Mouse (Mus musculus) forebrain, postnatal 0 days (tissue): ENCODE measurements around the gene Thrap3. TPM values are rescaled to one million over a fixed set of nuclear protein-coding genes. Genes with fewer than 3 reads are reported as not detected.

Source experiments
- ATAC-seq: fragments of 200-750 bp; cut with Nextera tagmentation; 2 replicates; pipeline ENCODE4 v1.8.0; 2017; ENCODE audit warnings: mild to moderate bottlenecking, moderate library complexity
- DNase-seq: peaks from one replicate; pipeline ENCODE4 v3.0.0-alpha.2; 2015
- H3K27ac ChIP-seq: fragments of 300-500 bp; sonication (generic); 2 replicates; pipeline ENCODE4 v1.5.1; 2014; ENCODE audit warnings: low read depth, mild to moderate bottlenecking, antibody characterized with exemption, low read length, moderate library complexity, mixed read lengths
- H3K27me3 ChIP-seq: fragments of 300-500 bp; sonication (generic); 2 replicates; pipeline ENCODE4 v1.6.1; 2014; ENCODE audit warnings: mild to moderate bottlenecking, low read length, mixed read lengths; ENCODE audit not compliant: insufficient read depth
- H3K36me3 ChIP-seq: fragments of 300-500 bp; sonication (generic); 2 replicates; pipeline ENCODE4 v1.6.1; 2014; ENCODE audit warnings: mild to moderate bottlenecking, moderate library complexity; ENCODE audit not compliant: insufficient read depth
- H3K4me1 ChIP-seq: fragments of 300-500 bp; sonication (generic); 2 replicates; pipeline ENCODE4 v1.6.1; 2014; ENCODE audit warnings: antibody characterized with exemption; ENCODE audit not compliant: insufficient read depth
- H3K4me2 ChIP-seq: fragments of 300-500 bp; sonication (generic); 2 replicates; pipeline ENCODE4 v1.6.1; 2014; ENCODE audit warnings: low read depth, mild to moderate bottlenecking, moderate library complexity
- H3K4me3 ChIP-seq: fragments of 300-500 bp; sonication (generic); 2 replicates; pipeline ENCODE4 v1.5.1; 2014; ENCODE audit warnings: low read depth, low read length, mixed read lengths
- H3K9ac ChIP-seq: fragments of 300-500 bp; sonication (generic); 2 replicates; pipeline ENCODE4 v1.6.1; 2014; ENCODE audit warnings: mild to moderate bottlenecking
- H3K9me3 ChIP-seq: fragments of 300-500 bp; sonication (generic); 2 replicates; pipeline ENCODE4 v1.6.1; 2016; ENCODE audit warnings: low read length
- CTCF ChIP-seq: sonication (generic); IDR thresholded peaks from 2 replicates; pipeline ENCODE4 v1.5.1; 2016; ENCODE audit warnings: antibody characterized with exemption, control low read depth, low read depth
- WGBS: fragments of 180-500 bp; shearing (Covaris S2); extraction: QIAGEN DNeasy Blood & Tissue Kit; methylation state at CpG from one replicate; pipeline ENCODE4 v1.1.7; 2014; 5-methylcytosine and 5-hydroxymethylcytosine counted together
- polyA plus RNA-seq: library from polyadenylated mRNA; unstranded; fragments of >200 nt; fragmentation: Nextera tagmentation; extraction: Ambion mirVana; gene quantifications from 2 replicates; pipeline ENCODE4 v1.2.1, GENCODE M21; 2015
- total RNA-seq: library from RNA; depleted of rRNA; stranded (reverse); fragments of >200 nt; gene quantifications from 2 replicates; pipeline ENCODE4 v1.2.3, GENCODE M21; 2014

Gene Thrap3
- total and polyA plus RNA-seq, 2 experiments from 2014 or later, result 111 to 165 TPM

DNA sequence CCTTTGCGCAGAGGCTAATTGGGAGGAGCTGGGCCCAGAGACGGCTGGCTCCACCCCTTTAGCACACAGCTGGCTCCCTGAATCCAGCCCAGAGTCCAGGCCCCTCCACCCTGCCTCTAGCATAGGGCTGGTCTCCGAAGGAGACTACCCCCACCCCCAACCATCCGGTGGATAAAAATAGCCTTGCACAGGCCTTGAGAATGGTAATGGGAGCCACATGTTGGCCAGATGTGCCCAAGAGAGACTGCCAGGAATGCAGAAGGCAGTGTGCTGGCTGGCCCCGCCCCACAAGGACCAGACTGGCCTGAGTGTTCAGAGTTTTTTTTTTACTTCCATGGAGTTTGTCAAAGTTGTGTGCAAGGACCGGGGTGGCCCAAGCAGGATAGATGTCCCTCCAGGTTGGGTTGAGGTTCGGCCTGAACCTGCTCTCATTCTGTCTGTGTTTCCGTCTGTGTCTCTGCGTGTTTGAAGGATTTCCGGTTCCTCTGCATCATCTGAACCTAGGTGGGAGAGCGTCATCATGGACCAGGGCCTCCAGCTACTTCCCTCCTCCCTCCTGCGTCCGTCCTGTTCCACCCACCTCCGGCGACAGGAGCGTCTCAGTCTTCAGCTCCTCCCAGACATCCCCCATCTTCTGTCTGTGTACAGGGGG, 52.1 kb downstream of the Thrap3 start:
- H3K4me1 ChIP-seq, result peaks cover 2% of the 10 kb centered on the region; the same call in 1 of the 2 replicates
- H3K4me2 ChIP-seq, result no peak overlapping the region
- no peaks in the 10 kb centered on the region for H3K36me3 ChIP-seq
- 67% methylated on average over 16 of the region's 16 CpGs for WGBS
- DNase-seq (no peak), ATAC-seq (0 out of 2 replicates have a peak, but pooled peaks have one; percentile 21)
- no peak overlapping the region for H3K4me3 ChIP-seq
- no peak overlapping the region for H3K9ac ChIP-seq
- H3K27ac ChIP-seq, result no peak overlapping the region
- peaks cover 30% of the 10 kb centered on the region for H3K27me3 ChIP-seq
- no peaks in the 10 kb centered on the region for H3K9me3 ChIP-seq
- TF ChIP-seq CTCF, result no peak

DNA sequence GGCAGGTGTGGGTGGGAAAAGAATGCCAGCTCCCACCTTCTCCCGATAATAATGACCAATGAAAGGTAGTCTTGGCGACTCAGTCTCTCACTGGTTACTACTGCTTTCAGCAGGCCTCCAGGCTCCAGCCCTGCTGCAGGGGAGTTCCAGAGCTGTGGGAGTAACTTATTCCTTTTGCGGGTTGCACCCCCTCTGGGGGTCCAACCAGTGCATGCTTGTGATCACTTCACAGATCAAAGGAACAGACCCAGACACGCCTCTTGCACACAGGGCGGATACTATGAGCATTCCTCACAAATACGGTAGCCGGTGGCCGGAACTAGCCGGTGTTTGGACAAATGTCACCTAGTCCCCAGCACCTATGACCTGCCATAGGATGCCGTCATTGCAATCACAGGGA, 52.8 kb downstream of the Thrap3 start:
- ATAC-seq (no peak), DNase-seq (no peak)
- Histone ChIP-seq H3K36me3 (no peaks in the 10 kb centered on the region), H3K9me3 (no peaks in the 10 kb centered on the region), H3K4me2 (no peak overlapping the region), H3K27ac (no peak overlapping the region), H3K27me3 (peaks cover 30% of the 10 kb centered on the region), H3K4me1 (peaks cover 2% of the 10 kb centered on the region; the same call in 1 of the 2 replicates), H3K4me3 (no peak overlapping the region), H3K9ac (no peak overlapping the region)
- WGBS, result 68% methylated on average over 10 of the region's 10 CpGs
- no peak for TF ChIP-seq CTCF

- no peak for DNase-seq
- no peaks in the 10 kb centered on the region for H3K9me3 ChIP-seq
- no peaks in the 10 kb centered on the region for H3K36me3 ChIP-seq
- WGBS, result 32% methylated on average over 42 of the region's 42 CpGs
- peak overlapping the region; percentile 46 for H3K4me3 ChIP-seq
- ATAC-seq, result no peak
- no peak for TF ChIP-seq CTCF
- H3K4me2 ChIP-seq, result peak overlapping the region; percentile 77
- peak overlapping the region; percentile 46 for H3K9ac ChIP-seq
- H3K27me3 ChIP-seq, result peaks cover 30% of the 10 kb centered on the region
- no peak overlapping the region for H3K27ac ChIP-seq
- H3K4me1 ChIP-seq, result peaks cover 2% of the 10 kb centered on the region; the same call in 1 of the 2 replicates
Measured at GRCm38 (mm10) chr4:126149041-126149676, 53.4 kb downstream of the Thrap3 start.

DNA sequence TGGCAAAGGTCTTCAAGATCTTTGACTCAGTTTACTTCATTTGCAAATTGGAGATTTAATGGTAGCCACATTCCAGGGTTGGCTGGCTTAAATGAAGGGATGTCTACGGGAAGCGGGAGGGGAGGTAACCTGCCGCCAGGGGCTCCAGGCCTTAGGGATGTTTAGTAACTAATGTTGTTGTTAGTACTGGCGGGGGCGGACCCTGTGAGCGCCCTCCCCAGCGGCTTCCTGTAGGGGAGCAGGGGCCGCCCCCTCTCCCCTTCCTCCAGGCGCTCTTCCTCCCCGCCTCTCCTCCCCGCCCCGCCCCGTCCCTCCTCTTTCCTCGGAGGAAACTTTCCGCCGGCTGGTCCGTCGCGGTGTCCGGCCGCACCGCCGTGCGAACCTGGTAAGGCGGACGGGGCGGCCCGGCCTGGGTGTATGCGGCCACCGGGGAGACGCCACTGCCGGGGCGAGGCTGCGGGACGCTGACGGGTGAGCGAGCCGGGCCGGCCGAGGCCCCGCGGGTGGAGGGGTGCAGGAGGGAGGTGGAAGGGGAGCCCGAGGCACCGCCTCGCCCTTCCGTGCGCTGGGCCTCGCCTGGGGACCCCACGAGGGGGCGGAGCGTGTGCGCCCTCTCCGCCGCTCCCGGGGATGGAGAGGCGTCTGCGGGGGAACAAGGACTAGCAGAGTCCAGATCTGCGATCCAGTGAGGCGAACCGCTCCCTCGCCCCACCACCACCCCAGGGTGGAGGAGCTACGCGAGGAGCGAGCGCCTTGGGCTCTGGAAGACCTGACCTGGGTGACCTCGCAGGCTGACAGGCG, 54.2 kb downstream of the Thrap3 start:
- H3K36me3 ChIP-seq, result no peaks in the 10 kb centered on the region
- peak; percentile 59 for ATAC-seq
- H3K4me3 ChIP-seq, result peak overlapping the region; percentile 46
- peak overlapping the region; percentile 77 for H3K4me2 ChIP-seq
- H3K9ac ChIP-seq, result peak overlapping the region; percentile 46
- TF ChIP-seq CTCF, result 0 out of 2 replicates have a peak, but pooled peaks have one; percentile 2
- peaks cover 2% of the 10 kb centered on the region; the same call in 1 of the 2 replicates for H3K4me1 ChIP-seq
- H3K9me3 ChIP-seq, result no peaks in the 10 kb centered on the region
- 1% methylated on average over 65 of the region's 67 CpGs for WGBS
- no peak overlapping the region for H3K27ac ChIP-seq
- H3K27me3 ChIP-seq, result peaks cover 30% of the 10 kb centered on the region
- no peak for DNase-seq

DNA sequence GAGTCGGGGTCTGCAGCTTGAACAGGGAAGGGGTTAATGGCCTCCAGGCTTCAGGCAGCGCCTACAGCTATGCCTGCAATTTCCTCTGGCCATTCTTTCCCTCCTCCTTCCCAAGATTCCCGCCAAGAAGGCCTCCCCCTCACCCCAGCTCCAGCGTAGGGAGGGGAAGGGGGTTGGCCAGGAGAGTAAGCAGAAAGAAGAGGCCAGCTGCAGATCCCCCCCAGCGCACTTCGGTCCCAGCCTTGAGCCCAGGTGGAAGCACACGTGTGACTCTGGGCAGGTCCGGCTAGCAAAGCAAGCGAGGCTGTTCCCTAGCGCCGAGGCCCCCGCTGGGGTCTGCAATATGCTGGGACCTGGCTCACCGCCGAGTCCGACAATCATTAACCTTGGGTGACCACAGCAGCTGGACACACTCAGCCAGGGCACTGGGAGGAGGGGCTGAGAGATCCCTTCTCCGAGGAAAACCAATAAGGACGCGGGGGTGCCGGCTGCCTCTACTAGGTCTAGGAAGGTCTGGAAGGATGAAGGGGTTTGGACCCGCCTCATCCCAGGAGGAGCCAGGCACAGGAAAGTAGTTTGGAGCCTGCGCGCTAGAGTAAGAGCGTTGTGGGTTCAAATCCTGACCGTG, 54.9 kb downstream of the Thrap3 start, which contains the start of gene Eva1b:
TSS of gene Eva1b (plus strand) at position 212 of the 628 bp plus-strand sequence.
- peaks cover 2% of the 10 kb centered on the region; the same call in 1 of the 2 replicates for H3K4me1 ChIP-seq
- no peak for TF ChIP-seq CTCF
- DNase-seq (no peak), ATAC-seq (no peak)
- peak within 1 kb of the TSS; percentile 77 for H3K4me2 ChIP-seq
- H3K9ac ChIP-seq, result peak within 1 kb of the TSS; percentile 46
- no peaks in the 10 kb centered on the region for H3K36me3 ChIP-seq
- peak within 1 kb of the TSS; percentile 46 for H3K4me3 ChIP-seq
- H3K27me3 ChIP-seq, result peaks cover 30% of the 10 kb centered on the region
- no peak within 1 kb of the TSS for H3K27ac ChIP-seq
- H3K9me3 ChIP-seq, result no peaks in the 10 kb centered on the region
- 8% methylated on average over 24 of the region's 24 CpGs for WGBS

DNA sequence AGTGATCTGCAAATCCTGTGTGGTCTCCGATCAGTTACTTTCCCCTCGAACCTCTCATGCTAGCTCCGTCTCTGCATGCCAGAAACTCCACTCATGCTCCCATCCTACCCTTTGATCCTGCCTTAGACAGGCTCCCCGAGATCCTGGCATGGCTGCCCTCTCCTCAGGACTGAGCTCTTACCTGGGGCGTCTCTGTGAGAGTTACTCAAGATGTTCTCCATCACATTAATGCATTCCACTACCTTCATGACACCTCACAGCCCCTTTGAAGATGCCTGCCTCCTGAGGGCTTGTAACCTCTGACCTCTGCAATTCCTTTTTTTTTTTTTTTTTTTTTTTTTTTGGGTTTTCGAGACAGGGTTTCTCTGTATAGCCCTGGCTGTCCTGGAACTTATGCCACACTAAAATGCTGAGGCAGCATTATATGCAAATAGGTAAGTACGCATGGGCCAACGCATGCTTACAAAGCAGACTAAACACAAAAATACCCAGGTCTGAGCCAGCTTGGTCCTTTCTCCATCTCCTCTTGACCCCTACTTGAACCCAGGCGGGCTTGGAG, 55.5 kb downstream of the Thrap3 start:
- Histone ChIP-seq H3K4me2 (no peak overlapping the region), H3K36me3 (no peaks in the 10 kb centered on the region), H3K27ac (no peak overlapping the region), H3K9me3 (no peaks in the 10 kb centered on the region), H3K4me1 (peaks cover 2% of the 10 kb centered on the region; the same call in 1 of the 2 replicates), H3K4me3 (no peak overlapping the region), H3K9ac (no peak overlapping the region), H3K27me3 (peaks cover 30% of the 10 kb centered on the region)
- 58% methylated on average over 9 of the region's 9 CpGs for WGBS
- TF ChIP-seq CTCF, result no peak
- ATAC-seq (no peak), DNase-seq (no peak)
